Mouse (Mus musculus): ENCODE measurements around the gene App. TPM values are rescaled to one million over a fixed set of nuclear protein-coding genes. Genes with fewer than 3 reads are reported as not detected.

The App gene
- total RNA-seq, 2 experiments from 2014 or later = 109 to 137 TPM

GRCm38 (mm10) chr16:85033747-85034146, 139.8 kb downstream of the App start:
- ATAC-seq (replicated peaks; ENCODE audit: poor library complexity) = no peak

GRCm38 (mm10) chr16:85030810-85031209, 142.8 kb downstream of the App start:
- ATAC-seq (replicated peaks; ENCODE audit: poor library complexity) = no peak

- no peak for ATAC-seq (replicated peaks; ENCODE audit: poor library complexity)
Measured at GRCm38 (mm10) chr16:85028396-85028795, 145.2 kb downstream of the App start.

- no peak for ATAC-seq (replicated peaks; ENCODE audit: poor library complexity)
Measured at GRCm38 (mm10) chr16:85024706-85025105, 148.9 kb downstream of the App start.

- no peak for ATAC-seq (replicated peaks; ENCODE audit: poor library complexity)
Measured at GRCm38 (mm10) chr16:85023106-85023505, 150.5 kb downstream of the App start.

- ATAC-seq (replicated peaks; ENCODE audit: poor library complexity) = no peak
Measured at GRCm38 (mm10) chr16:85020696-85021323, 152.8 kb downstream of the App start.

GRCm38 (mm10) chr16:85019273-85019672, 154.3 kb downstream of the App start:
- ATAC-seq (replicated peaks; ENCODE audit: poor library complexity) = no peak

GRCm38 (mm10) chr16:85017845-85018244, 155.7 kb downstream of the App start:
- no peak for ATAC-seq (replicated peaks; ENCODE audit: poor library complexity)

- no peak for ATAC-seq (replicated peaks; ENCODE audit: poor library complexity)
Measured at GRCm38 (mm10) chr16:85012695-85013094, 160.9 kb downstream of the App start.

DNA sequence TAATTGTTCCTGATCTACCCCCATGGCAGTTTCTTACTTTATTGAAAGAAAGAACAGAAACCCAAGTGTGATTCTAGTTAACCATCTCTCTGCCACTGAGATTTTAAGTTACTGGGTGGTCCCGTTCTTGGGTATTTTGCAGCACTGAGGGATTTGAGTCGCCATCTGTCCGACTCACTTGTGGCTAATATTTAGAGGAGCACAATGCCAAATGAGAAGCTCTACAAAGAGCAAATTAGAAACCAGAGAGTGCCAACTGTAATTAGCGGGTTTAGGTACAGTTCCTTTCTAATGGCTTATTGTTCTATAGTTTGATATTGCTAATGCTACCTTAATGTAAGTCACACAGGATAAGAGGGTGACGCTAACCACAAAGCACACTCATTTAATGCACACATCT, 161.4 kb downstream of the App start:
- ATAC-seq (replicated peaks; ENCODE audit: poor library complexity) = no peak

GRCm38 (mm10) chr16:85010651-85011050, 162.9 kb downstream of the App start:
- no peak for ATAC-seq (replicated peaks; ENCODE audit: poor library complexity)

DNA sequence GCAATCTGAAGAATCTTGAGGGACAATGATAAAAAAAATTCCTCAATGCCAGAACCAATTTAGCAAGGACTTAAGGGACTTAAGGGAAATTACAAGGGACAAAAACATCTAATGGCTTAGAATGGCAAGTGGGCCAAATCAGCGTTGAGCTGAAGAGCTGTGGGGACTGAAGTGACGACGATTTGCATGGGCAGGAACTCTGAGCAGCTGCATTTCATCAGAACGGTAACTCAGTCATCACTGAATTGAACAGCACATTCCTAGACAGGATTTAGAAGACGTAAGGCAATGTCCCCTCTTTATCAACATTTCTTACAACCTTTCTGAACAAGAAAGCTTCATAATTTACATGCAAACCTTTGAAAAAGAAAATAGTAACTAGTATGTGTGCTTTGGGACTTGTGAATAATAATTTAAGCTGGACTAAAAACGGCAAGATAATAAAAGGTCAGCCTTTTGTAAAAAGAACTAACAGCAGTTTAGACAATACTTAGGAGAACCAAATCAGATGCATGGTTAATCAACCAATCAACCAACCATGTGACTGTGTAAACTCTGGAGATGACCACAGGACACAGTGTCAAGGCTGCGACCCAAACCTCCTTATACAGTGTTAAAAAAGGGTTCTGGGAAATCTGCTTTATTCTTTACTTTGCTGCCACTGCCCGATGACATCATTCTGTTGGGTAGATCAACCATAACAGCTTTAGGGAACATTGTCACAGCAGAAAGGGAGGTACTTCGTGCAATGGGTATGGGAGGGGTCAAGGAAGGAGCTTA, 164.5 kb downstream of the App start:
- no peak for ATAC-seq (replicated peaks; ENCODE audit: poor library complexity)

GRCm38 (mm10) chr16:85001939-85002556, 171.5 kb downstream of the App start:
- ATAC-seq (replicated peaks; ENCODE audit: poor library complexity) = no peak

GRCm38 (mm10) chr16:85000304-85000703, 173.3 kb downstream of the App start:
- peak; percentile 94 for ATAC-seq (replicated peaks; ENCODE audit: poor library complexity)

- ATAC-seq (replicated peaks; ENCODE audit: poor library complexity) = no peak
Measured at GRCm38 (mm10) chr16:84997551-84997950, 176.0 kb downstream of the App start.

DNA sequence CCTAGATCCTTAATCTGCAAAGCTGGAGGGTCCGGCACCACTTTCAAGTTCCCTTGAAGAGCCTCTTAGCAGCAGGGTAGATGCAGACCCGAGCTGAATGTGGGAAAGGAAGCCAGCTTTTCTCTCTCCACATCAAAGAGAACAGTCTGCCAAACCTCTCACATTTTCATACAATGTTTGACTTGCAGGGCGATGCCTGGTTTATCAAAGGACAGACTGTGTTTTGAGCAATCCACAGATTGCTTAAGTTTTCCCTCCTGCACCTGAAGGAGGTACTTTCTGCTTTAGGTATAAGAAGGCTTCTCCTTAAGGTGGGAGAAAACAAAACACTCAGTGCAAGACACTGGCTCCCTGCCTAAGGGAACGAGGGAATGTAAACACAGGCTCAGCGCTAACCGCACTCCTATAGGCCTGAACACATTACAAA, 178.1 kb downstream of the App start:
- no peak for ATAC-seq (replicated peaks; ENCODE audit: poor library complexity)

DNA sequence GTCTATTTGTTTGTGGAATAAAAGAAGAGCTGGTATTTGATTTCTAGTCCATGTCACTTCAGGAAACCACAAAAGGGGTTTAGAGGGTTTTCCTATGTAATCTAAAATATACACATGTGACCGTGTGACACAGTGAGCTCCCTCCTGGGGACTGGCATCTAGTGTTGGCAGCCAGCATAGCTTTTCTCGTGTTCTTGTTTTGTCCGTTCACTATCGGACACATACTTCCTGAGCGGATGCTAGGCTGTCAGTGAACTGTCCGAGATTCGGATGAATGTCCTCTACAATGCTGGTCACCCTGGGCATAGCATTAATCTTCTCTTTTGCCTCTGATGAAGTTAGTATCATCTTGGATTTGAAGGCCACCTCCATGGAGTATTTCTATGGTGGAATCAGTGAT, 180.7 kb downstream of the App start:
- ATAC-seq (replicated peaks; ENCODE audit: poor library complexity) = no peak

DNA sequence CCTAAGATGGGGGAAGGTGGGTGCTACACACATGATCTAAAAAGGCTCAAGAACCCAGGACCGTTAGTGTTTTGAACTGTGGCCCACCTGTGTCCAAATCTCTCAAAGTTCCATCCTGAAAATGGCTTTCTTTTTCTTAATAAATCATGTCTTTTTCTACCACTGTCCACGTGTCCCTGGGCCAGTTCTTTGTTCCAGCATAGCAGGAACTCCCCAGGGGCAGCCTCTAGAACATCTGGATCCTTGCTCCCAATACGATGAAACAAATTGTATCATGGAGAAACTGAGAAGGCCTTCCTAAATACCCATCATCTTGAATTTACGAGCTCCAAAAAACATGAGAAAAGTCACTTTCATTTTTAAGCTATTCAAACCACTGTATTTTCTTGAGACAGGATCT, 182.6 kb downstream of the App start:
- no peak for ATAC-seq (replicated peaks; ENCODE audit: poor library complexity)

- peak; percentile 93 for ATAC-seq (replicated peaks; ENCODE audit: poor library complexity)
Measured at GRCm38 (mm10) chr16:84989938-84990337, 183.6 kb downstream of the App start.

DNA sequence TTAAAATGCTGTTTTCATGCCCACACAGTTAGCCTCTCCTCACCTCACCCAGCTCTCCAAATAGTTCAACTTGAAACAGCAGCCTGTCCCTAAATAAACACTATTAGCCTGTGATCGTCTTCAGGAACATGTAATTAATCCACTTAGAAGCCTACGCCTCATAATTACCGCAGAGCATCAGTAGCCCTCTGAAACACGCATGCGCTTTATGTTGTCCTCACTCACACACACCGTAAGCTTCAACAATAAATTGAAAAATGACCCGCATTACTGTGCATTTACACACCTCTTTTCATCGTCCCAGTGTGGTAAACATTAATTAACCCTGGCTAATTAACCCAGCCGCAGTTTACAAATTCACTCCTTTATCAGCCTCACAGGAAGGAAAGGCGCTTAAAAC, 184.1 kb downstream of the App start:
- ATAC-seq (replicated peaks; ENCODE audit: poor library complexity) = no peak

DNA sequence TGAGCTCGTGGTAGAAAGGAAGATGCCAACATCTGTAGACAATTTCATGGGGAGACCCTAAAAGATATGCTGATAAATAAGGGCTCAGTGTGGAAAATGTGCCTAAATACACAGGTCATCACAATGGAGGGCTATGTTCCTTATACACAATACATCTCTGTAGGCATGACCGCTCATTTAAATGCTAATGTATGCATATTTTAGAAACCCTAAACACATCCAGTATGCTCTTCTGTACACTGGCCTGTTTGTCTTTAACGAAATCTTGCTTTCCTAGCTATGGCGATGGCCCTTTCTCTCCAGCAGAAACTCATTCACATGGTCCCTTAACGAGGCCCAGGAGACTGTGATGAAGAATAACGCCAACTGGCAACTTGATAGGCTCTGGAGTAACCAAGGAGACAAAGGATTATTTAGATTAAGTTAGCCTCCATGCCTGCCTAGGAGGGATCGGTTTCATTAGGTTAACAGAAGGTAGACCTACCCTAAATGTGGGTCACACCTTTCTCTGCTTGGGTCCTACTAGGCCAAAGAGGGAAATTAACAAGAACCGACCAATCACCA, 185.8 kb downstream of the App start:
- no peak for ATAC-seq (replicated peaks; ENCODE audit: poor library complexity)

All from megakaryocyte progenitor cell, adult 5-6 weeks (primary cell).